Mouse (Mus musculus) lung, embryonic 14.5 days (tissue): Measurements from ENCODE around the gene Lmf1. TPM values are rescaled to one million over a fixed set of nuclear protein-coding genes. Genes with fewer than 3 reads are reported as not detected.

ENCODE experiments used
- ATAC-seq: fragments of 200-750 bp; cut with Nextera tagmentation; 2 replicates; pipeline ENCODE4 v1.8.0; 2017; ENCODE audit warnings: mild to moderate bottlenecking, moderate TSS enrichment, moderate library complexity; ENCODE audit not compliant: insufficient read depth
- DNase-seq: peaks from one replicate; pipeline ENCODE4 v3.0.0-alpha.2; 2015
- H3K27ac ChIP-seq: fragments of 300-500 bp; sonication (generic); 2 replicates; pipeline ENCODE4 v1.5.1; 2014; ENCODE audit warnings: low read depth, mild to moderate bottlenecking, moderate library complexity
- H3K27me3 ChIP-seq: fragments of 300-500 bp; sonication (generic); 2 replicates; pipeline ENCODE4 v1.6.1; 2014; ENCODE audit warnings: low read length, control low read depth; ENCODE audit not compliant: insufficient read depth
- H3K36me3 ChIP-seq: fragments of 300-500 bp; sonication (generic); 2 replicates; pipeline ENCODE4 v1.6.1; 2014; ENCODE audit warnings: control low read depth; ENCODE audit not compliant: insufficient read depth
- H3K4me1 ChIP-seq: fragments of 300-500 bp; sonication (generic); 2 replicates; pipeline ENCODE4 v1.6.1; 2014; ENCODE audit warnings: antibody characterized with exemption, control low read depth; ENCODE audit not compliant: insufficient read depth
- H3K4me2 ChIP-seq: fragments of 300-500 bp; sonication (generic); 2 replicates; pipeline ENCODE4 v1.6.1; 2014; ENCODE audit warnings: mild to moderate bottlenecking
- H3K4me3 ChIP-seq: fragments of 300-500 bp; sonication (generic); 2 replicates; pipeline ENCODE4 v1.5.1; 2014; ENCODE audit warnings: low read depth, low read length
- H3K9ac ChIP-seq: fragments of 300-500 bp; sonication (generic); 2 replicates; pipeline ENCODE4 v1.6.1; 2014
- H3K9me3 ChIP-seq: fragments of 300-500 bp; sonication (generic); 2 replicates; pipeline ENCODE4 v1.6.1; 2016; ENCODE audit warnings: low read depth, low read length, control low read depth
- CTCF ChIP-seq: IDR thresholded peaks from 2 replicates; pipeline ENCODE4 v1.5.1; 2016; ENCODE audit warnings: antibody characterized with exemption, low read depth
- WGBS: fragments of 180-500 bp; shearing (Covaris S2); extraction: QIAGEN DNeasy Blood & Tissue Kit; methylation state at CpG from one replicate; pipeline ENCODE4 v1.1.7; 2014; 5-methylcytosine and 5-hydroxymethylcytosine counted together
- polyA plus RNA-seq: library from polyadenylated mRNA; unstranded; fragments of >200 nt; fragmentation: Nextera tagmentation; extraction: Ambion mirVana; gene quantifications from 2 replicates; pipeline ENCODE4 v1.2.1, GENCODE M21; 2014

The Lmf1 gene
- polyA plus RNA-seq, 1 experiment from 2014 or later = 25.7 TPM

DNA sequence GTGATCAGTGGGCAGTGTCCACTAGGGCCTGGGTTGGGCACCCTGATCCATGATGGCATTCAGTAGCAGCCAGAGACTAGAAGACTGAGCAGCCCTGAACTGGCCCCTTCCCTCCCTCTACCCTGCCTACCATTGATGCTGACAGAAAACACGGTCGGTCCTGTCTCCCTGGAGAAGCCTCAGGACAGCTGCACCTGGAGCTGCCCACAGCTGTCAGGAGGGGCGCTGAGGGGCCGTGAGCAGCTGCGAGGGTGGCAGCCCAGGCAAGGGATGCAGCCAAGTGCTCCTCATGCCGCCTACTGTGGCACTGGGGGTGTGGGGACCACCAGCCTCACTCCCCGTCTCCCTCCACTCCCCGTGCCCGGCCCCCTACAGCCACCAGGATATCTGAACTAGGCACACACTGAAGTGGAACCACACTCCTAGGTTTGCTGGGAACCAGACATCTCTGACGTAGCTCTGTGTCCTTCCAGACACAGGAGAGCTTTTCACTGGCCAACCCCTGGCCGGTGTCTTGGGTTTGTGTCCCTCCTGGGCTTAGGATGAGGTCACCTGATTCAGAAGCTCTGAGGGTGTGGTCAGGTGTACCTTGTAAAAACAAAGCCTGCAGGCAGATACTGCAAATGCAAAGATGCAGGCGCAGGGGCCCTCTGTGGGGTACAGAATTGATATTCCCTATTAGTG is 77.4 kb downstream of the Lmf1 start:
- WGBS = 40% methylated on average over 12 of the region's 12 CpGs
- TF ChIP-seq CTCF = no peak
- Histone ChIP-seq H3K27ac (no peak overlapping the region), H3K4me3 (no peak overlapping the region), H3K36me3 (peaks cover 7% of the 10 kb centered on the region; the same call in 1 of the 2 replicates), H3K27me3 (no peaks in the 10 kb centered on the region), H3K9me3 (no peaks in the 10 kb centered on the region), H3K4me1 (no peaks in the 10 kb centered on the region), H3K9ac (no peak overlapping the region), H3K4me2 (no peak overlapping the region)
- peak; percentile 35; the same call in 1 of the 2 replicates for ATAC-seq
- DNase-seq = no peak

DNA sequence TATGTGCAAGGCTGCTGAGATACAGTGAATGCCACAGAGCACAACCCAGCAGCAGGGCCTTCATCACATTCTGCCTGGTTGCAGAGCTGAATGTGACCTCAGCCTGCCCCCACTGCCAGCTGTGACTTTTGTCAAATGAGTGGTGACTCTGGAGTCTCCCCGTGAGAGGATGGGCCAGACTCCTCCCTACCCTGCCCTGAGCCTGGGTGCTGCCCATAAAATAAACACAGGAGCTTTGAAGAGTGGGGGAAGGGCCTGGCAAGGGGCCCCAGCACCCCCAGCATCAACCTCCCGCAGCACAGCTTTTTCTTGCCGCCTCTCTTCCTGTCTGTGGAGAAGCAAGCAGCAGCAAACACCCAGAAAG is 77.9 kb downstream of the Lmf1 start:
- WGBS = 6% methylated on average over 3 of the region's 3 CpGs
- no peaks in the 10 kb centered on the region for H3K9me3 ChIP-seq
- no peak overlapping the region for H3K4me2 ChIP-seq
- H3K36me3 ChIP-seq = peaks cover 7% of the 10 kb centered on the region; the same call in 1 of the 2 replicates
- DNase-seq = peak; percentile 37
- TF ChIP-seq CTCF = no peak
- H3K4me3 ChIP-seq = no peak overlapping the region
- H3K9ac ChIP-seq = no peak overlapping the region
- no peaks in the 10 kb centered on the region for H3K4me1 ChIP-seq
- H3K27ac ChIP-seq = peak overlapping the region; percentile 26; the same call in 1 of the 2 replicates
- no peaks in the 10 kb centered on the region for H3K27me3 ChIP-seq
- ATAC-seq = peak; percentile 56

DNA sequence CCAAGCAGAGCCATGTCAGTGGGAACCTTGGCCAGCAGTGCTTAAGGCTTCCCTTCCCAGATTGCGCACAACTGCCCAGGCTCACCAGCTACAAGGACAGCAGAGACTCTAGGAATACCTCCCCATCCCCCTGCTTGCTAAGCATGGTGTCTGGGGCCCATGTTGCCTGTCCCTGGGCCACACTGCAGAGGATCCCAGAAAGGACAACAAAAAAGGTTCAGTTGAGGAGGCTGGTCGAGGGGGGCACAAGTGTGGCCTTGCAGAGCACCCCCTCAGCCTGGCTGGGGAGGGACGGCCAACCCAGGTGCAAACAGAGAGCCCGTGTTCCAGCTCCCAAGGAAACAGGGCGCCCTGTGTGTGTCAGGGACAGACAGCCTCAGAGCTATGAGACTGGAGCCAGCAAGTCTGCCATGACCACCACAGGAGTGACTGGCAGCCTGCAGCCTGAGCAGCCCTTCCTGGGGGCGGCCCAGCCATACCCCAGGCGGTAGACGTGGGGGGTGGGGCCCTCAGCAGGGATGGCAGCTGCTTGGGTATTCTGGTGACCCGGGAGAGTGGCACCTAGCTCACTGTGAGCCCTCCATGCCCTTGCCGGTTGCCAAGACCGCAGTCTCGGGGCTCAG is 84.4 kb downstream of the Lmf1 start:
- Histone ChIP-seq H3K27ac (no peak overlapping the region), H3K9ac (no peak overlapping the region), H3K4me1 (no peaks in the 10 kb centered on the region), H3K4me2 (no peak overlapping the region), H3K4me3 (no peak overlapping the region), H3K9me3 (no peaks in the 10 kb centered on the region), H3K36me3 (no peaks in the 10 kb centered on the region), H3K27me3 (no peaks in the 10 kb centered on the region)
- ATAC-seq = no peak
- 49% methylated on average over 12 of the region's 12 CpGs for WGBS
- DNase-seq = no peak
- no peak for TF ChIP-seq CTCF

DNA sequence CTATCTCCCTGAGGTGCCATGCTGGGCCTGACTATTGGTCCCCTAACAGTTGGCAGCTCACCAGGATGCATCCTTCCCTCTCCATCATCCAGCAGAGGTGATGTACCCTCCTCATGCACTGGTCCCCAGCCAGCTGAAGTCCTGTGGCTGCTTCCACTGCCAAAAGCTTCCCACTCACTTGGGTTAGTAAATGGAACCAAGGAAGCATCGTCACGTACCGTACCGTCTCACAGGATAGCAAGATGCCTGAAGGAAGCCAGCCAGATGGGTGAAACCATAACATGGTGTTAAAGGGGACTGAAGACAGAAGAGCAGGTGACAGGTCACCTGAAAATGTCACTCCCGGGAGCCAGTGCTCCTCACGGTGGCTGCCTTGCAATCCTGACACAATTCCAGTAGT is 86.6 kb downstream of the Lmf1 start:
- Histone ChIP-seq H3K4me1 (no peaks in the 10 kb centered on the region), H3K27me3 (no peaks in the 10 kb centered on the region), H3K4me3 (no peak overlapping the region), H3K36me3 (no peaks in the 10 kb centered on the region), H3K27ac (no peak overlapping the region), H3K9ac (no peak overlapping the region), H3K9me3 (no peaks in the 10 kb centered on the region), H3K4me2 (no peak overlapping the region)
- ATAC-seq (no peak), DNase-seq (no peak)
- 86% methylated on average over 6 of the region's 6 CpGs for WGBS
- no peak for TF ChIP-seq CTCF

DNA sequence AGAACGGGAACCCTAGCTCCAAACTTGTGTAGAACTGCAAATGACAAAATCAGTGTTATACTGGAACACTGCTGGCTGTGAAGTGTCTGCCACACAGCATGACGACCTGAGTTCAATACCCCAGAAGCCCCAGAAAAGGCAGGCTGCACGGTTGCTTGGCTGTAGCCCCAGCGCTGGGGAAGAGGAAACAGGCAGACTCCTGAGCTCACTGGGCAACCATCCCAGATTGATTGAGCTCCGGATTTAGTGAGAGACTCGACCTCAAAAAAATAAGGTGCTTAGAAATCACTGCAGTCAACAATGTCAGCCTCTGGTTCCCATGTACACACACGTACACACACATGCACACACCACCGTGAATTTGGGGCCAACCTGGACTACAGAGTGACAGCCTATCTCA is 87.0 kb downstream of the Lmf1 start:
- H3K9me3 ChIP-seq = no peaks in the 10 kb centered on the region
- H3K9ac ChIP-seq = no peak overlapping the region
- no peak overlapping the region for H3K4me2 ChIP-seq
- ATAC-seq (no peak), DNase-seq (no peak)
- no peak for TF ChIP-seq CTCF
- no peaks in the 10 kb centered on the region for H3K4me1 ChIP-seq
- no peaks in the 10 kb centered on the region for H3K36me3 ChIP-seq
- H3K27ac ChIP-seq = no peak overlapping the region
- no peak overlapping the region for H3K4me3 ChIP-seq
- H3K27me3 ChIP-seq = no peaks in the 10 kb centered on the region
- WGBS = 50% methylated on average over 8 of the region's 8 CpGs

DNA sequence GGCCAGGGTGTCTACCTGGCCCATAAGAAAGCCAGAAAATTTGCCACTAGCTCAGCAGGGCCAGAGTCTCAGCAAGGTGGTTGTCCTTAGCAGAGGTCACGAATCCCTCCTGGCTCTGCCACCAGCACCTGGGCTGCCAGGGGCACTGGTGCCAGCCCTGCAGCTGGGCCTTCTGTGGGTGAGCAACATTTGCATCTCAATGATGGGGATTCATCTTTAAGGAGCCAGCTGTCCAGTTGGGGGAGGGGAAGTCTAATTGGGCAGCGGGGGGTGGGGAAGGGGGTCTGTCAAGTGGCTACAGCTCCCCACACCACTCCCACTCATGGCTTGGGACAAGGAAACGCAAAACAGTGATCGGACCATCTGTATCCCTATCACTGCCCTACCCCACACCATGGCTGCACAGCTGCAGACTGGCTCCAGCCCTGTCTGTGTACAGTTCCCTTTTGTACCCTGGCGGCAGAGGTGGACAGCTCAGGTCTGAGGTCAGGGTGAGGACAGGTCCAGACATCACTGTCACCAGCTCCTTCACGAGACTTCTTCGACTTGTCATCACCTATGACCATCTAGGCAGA is 89.7 kb downstream of the Lmf1 start:
- no peaks in the 10 kb centered on the region for H3K4me1 ChIP-seq
- H3K27ac ChIP-seq = no peak overlapping the region
- H3K9ac ChIP-seq = no peak overlapping the region
- ATAC-seq (no peak), DNase-seq (no peak)
- 74% methylated on average over 7 of the region's 7 CpGs for WGBS
- no peak overlapping the region for H3K4me2 ChIP-seq
- no peak overlapping the region for H3K4me3 ChIP-seq
- H3K9me3 ChIP-seq = no peaks in the 10 kb centered on the region
- H3K36me3 ChIP-seq = no peaks in the 10 kb centered on the region
- no peak for TF ChIP-seq CTCF
- no peaks in the 10 kb centered on the region for H3K27me3 ChIP-seq

DNA sequence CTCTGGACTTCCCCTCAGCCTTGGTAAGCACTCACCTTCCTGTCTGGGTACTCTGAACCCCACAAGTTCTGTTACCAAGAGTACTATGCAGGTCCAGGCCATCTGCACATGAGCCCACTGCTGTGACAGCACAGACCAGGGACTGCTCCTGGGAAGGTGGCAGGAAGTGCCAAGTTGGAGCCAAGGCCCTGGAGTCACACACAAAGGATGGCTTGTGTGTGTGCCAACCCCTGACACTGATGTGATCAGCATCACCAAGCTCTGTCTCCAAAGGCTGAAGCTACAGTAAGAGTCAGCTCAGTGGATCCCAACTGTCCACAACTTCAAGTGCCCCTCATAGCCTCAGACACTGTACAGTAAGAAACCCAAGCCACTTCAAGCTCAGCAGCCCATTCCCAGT is 94.1 kb downstream of the Lmf1 start:
- Histone ChIP-seq H3K9ac (no peak overlapping the region), H3K9me3 (no peaks in the 10 kb centered on the region; the same call in 1 of the 2 replicates), H3K4me1 (no peaks in the 10 kb centered on the region), H3K4me2 (no peak overlapping the region), H3K27me3 (no peaks in the 10 kb centered on the region), H3K27ac (no peak overlapping the region), H3K36me3 (no peaks in the 10 kb centered on the region), H3K4me3 (no peak overlapping the region)
- no peak for TF ChIP-seq CTCF
- DNase-seq (no peak), ATAC-seq (no peak)
